Mouse (Mus musculus) spleen, adult 2 months (tissue): ENCODE measurements around the gene Erbb3.
"Not testable (repeated sequence)": the region's sequence is repeated elsewhere in the genome, so short reads cannot be mapped to it uniquely, and the experiment has no call there.

Experiments
- CTCF ChIP-seq: fragments of 200-500 bp; IDR thresholded peaks from 2 replicates; pipeline ENCODE4 v1.5.1; 2011; ENCODE audit warnings: mild to moderate bottlenecking, inconsistent platforms; ENCODE audit not compliant: insufficient read depth, insufficient read length, insufficient replicate concordance; ENCODE audit errors: extremely low read depth
- POLR2A ChIP-seq: fragments of 200-500 bp; IDR thresholded peaks from 2 replicates; pipeline ENCODE4 v1.6.1; 2011; ENCODE audit warnings: low read depth, low read length, inconsistent platforms

GRCm38 (mm10) chr10:128548051-128548791 is 41.2 kb downstream of the Erbb3 start:
- not testable (repeated sequence) for TF ChIP-seq CTCF, POLR2A
